Mouse (Mus musculus) splenic B cell, adult 2 months (primary cell): ENCODE measurements around the gene Dab1.

Source experiments
- DNase-seq: peaks from one replicate; pipeline ENCODE4 v3.0.0-alpha.2; 2011; ENCODE audit warnings: low read depth, low spot score
- H3K27me3 ChIP-seq: 2 replicates; pipeline ENCODE4 v1.6.1; 2012; ENCODE audit warnings: mild to moderate bottlenecking, low read length, moderate library complexity, mixed read lengths; ENCODE audit not compliant: control insufficient read depth, poor library complexity, insufficient read depth, severe bottlenecking
- H3K36me3 ChIP-seq: 2 replicates; pipeline ENCODE4 v1.6.1; 2012; ENCODE audit warnings: mild to moderate bottlenecking, low read length, moderate library complexity, mixed read lengths; ENCODE audit not compliant: control insufficient read depth, poor library complexity, insufficient read depth, severe bottlenecking

The Dab1 gene

DNA sequence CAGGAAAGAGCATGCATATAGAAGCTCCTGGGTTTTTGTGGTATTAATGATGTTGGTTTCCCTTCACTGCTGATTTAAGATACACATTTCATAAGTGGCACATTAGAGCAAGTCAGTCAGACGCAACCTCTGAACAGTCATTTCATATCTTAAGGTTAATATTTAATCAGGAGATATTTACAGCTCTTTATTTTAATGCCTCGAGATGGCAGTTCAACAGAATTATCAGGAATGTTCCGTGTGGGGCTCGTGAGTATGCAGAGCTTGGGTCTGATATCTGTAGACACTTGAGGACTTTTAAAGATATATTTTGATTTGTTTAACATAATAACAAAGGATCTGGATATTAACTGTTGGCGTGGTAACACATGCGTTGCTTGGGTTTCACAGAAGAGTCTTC, 892.7 kb downstream of the Dab1 start:
- DNase-seq: no peak
- Histone ChIP-seq H3K27me3 (no peaks in the 10 kb centered on the region), H3K36me3 (no peaks in the 10 kb centered on the region)

DNA sequence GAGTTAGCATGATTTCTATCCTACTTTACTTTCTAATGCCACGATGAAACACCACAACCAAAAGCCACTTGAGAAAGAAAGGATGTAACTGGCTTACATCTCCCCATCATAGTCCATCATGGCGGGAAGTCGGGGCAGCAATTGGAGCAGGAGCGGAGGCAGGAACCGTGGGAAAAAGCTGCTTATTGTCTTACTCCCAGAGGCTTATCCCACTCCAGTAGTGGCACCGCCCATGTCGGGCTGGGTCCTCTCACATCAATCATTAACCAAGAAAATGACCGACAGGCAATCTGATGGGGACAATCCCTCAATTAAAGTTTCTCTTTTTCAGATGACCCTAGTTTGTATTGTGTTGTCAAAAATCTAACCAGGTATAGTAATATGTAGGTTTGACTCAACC, 893.4 kb downstream of the Dab1 start:
- Histone ChIP-seq H3K36me3 (no peaks in the 10 kb centered on the region), H3K27me3 (no peaks in the 10 kb centered on the region)
- DNase-seq: no peak

DNA sequence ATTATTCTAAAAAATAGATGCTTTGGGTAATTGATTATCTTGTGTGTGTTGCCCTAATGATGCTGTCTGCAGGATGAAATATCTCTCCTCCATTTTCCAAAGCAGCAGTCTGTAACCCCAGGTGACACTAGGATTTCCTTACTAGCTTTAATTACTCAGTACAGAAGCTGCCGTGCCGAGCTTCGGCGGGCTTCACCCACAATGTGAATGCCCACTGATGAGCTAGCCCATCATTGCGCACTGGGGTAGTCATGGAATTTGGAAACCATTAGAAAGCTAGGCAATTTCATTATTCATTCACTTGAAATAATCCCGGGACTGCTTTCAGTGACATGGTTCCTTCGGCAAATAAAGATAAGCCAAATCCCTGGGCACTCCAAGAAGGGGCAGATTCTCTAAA, 894.5 kb downstream of the Dab1 start:
- DNase-seq: no peak
- H3K27me3 ChIP-seq: no peaks in the 10 kb centered on the region
- H3K36me3 ChIP-seq: no peaks in the 10 kb centered on the region

DNA sequence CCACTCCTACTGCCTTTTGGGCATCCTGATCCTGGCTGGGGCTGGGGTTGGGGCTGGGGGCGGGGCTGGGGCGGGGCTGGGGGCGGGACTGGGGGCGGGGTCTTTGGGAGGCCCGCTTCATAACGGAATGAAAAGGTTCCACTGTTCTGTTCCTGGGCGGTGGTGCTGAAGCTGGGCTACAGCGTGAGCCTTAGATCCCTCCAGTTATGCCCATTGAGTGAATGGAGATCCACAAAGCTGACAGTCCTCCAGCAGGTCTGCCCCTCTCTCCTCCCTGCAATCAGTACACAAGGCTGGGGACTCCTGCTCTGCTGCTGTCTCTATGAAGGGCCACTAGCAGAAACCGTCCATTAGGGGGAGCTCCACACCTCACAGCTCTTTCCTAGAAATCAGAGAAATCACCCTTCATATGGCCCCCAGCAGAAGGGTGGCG, 895.4 kb downstream of the Dab1 start:
- Histone ChIP-seq H3K27me3 (no peaks in the 10 kb centered on the region), H3K36me3 (no peaks in the 10 kb centered on the region)
- DNase-seq: no peak

DNA sequence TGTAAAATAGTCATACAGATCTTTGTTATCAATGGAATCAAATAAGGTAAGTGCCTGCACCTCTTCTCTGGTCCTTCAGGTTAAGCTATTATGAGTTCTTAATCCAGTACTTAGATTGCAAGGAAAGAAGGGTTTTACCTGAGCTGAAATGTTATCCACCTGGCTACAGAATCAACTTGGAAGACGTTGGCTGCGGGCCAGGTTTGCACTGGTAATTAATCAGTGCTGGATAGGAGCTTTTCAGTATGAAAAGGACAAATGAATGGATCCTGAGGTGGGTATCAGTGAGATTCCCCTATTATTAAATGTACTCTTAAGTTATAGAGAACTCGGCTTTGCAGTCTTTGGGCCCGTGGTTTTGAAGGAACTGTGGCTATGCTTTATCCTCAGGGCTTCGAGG, 896.5 kb downstream of the Dab1 start:
- no peaks in the 10 kb centered on the region for H3K36me3 ChIP-seq
- no peaks in the 10 kb centered on the region for H3K27me3 ChIP-seq
- no peak for DNase-seq

DNA sequence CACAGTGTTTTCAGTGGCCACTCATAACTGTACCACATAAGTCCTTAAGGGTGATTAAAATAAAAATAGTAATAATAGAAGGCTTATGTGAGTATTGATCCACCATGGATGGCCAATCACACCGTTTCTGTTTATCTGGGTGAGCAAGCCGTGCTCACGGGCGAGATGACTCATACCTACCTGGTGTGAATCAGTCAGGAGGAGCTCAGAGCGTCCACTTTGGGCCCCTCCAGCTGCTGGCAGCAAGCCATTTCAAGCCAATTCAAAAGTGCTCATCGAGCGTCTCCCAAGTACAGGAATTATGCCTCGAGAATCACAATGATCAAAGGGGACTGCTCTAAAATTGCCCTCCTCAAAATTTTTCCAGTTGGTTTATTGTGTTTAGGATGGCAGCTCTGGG, 903.2 kb downstream of the Dab1 start:
- Histone ChIP-seq H3K36me3 (no peaks in the 10 kb centered on the region), H3K27me3 (no peaks in the 10 kb centered on the region)
- DNase-seq: no peak

DNA sequence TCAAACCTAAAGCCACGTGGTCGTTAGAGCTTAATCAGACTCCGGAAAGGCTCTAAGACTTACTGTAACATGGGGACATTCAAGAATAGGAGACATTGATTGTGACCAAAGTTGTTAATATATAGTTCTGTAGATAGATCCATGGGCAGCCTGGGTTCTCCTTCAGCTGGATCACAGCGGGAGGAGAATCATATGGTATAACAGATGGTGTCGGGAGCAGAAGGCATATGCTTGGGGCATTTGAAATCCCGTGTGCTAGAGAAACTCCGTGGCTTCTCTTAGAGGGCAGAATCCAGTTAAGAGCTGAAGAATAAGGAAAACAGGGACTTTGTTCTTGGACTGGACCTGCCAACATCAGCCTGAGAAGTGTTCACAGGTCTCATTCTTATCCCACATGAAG, 904.6 kb downstream of the Dab1 start:
- DNase-seq: no peak
- Histone ChIP-seq H3K27me3 (no peaks in the 10 kb centered on the region), H3K36me3 (no peaks in the 10 kb centered on the region)

DNA sequence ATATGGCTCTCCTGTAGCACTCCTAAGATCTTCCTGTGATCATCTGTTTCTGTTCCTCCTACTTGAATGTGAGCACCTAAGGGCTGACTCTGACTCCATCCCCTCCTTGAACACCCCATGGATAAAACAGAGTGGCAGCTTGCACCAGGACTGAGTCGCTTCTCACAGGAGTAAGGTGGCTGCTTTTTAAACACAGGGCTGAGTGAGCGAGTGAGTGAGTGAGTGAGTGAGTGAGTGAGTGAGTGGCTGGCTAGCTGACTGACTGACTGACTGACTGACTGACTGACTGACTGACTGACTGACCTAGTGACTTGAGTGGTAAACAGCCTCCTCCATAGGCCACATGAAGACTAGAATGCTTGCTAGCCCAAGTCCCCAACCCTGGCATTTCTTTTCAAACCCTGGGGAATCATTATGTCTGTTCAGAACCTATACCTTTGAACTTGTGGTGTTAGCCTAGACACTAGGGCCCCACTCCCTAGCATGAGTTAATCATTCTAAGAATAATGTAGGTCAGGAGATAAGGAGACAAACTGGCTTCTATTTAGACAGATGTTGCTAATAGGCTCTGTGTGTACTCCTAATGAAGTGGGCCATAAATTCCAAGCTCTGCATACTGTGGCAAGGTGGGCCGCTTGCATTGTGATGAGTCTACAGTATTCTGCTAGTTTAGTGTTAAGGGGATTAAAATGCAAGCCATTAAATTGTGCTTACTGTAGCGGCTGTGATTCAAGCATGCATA, 910.9 kb downstream of the Dab1 start:
- no peaks in the 10 kb centered on the region for H3K36me3 ChIP-seq
- no peaks in the 10 kb centered on the region for H3K27me3 ChIP-seq
- DNase-seq: no peak

DNA sequence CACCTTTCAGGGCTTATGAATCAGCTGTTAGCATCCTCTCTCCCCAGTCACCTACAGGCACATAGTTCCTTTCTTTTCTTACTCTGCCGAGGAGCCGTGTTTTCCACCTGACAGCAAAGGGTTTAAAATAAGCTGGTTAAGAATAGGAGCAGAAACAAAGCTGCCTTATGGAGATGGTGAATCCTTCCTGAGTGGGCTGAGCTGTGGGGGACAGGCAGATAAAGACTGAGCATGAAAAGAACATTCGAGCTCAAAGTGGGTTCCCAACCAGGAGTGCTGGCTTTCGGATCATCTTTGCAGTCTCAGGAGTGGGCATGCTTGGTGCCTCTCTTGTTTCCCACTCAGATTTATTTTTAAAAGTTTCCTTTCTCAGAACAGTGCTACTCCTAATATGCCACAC, 913.7 kb downstream of the Dab1 start:
- Histone ChIP-seq H3K36me3 (no peaks in the 10 kb centered on the region), H3K27me3 (no peaks in the 10 kb centered on the region)
- DNase-seq: no peak

DNA sequence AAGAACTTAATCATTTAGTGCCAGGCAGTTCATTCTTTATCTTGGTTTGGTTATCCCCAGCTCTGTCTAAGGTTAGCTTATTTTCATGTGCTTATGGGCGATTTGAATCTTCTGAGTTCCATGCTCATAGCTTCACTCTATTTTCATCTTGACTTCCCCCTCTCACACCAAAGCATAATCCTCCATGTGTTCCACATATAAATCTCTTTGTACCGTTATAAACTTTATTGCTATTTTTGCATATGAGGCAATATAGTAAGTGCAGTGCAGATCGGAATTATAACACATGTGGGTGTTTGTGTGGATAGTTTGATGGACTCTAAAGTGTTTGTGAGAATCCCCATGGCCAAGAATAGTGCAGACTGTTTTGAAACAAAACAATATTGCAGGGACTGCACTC, 919.3 kb downstream of the Dab1 start:
- DNase-seq: no peak

DNA sequence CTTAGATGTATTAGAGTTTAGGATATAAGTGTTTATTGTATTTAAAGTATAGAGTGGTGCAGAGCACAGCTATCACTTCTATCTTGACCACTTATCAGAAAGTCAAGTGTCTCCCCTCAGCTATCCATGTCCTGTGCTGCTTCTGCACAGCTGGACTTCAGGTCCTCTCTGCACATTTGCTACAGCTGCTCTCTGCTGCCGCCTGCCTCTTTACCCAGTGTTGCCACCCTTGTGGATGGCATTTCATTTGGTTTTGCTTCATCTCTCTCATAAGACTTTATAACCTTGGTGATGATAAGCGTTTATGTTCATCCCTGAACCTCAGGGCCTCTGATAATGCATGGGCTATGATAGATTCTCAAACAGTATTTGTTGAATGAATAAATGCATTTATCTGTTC, 919.9 kb downstream of the Dab1 start:
- H3K27me3 ChIP-seq: no peaks in the 10 kb centered on the region

More for the DNA sequence above, 919.3 kb downstream of the Dab1 start:
- no peaks in the 10 kb centered on the region for H3K36me3 ChIP-seq
- no peaks in the 10 kb centered on the region for H3K27me3 ChIP-seq

DNA sequence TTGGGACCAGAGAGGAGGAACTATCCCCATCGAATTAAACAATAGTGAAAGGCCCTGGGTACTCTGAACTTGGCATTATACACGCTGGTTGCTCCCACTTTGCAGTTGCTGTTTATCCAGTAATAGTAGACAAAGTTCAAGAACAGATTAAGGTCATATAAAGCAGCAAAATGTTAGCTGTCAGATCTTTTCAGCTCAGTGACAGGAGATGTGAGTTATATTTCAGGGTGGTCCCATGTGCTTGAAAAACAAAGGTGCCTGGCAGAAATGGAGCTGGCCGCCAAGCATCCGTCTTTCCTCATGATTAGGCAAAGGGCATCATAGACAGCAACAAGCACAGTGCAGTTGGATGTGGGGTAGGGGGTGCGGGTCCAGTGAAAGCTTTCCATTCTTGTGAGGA, 927.9 kb downstream of the Dab1 start:
- no peaks in the 10 kb centered on the region for H3K27me3 ChIP-seq
- H3K36me3 ChIP-seq: no peaks in the 10 kb centered on the region
- no peak for DNase-seq

More for the DNA sequence above, 919.9 kb downstream of the Dab1 start:
- no peaks in the 10 kb centered on the region for H3K36me3 ChIP-seq
- DNase-seq: no peak

DNA sequence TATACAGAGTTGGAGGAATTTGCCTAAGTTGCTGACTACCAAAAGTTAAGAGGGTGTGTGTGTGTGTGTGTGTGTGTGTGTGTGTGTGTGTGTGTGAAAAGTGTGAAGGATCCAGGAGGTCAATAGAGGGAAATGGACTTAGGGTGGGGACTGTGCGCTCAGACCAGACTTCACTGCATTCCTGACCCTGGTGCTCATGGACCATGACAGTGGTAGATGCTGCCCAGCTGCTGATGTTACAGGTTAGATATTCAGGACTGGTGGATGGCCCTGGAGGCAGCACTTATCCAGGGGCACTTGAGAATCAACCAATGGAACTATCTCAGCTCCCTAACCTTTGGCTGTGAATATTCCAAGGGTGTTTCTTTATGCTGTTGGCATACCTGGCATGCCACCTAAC, 929.1 kb downstream of the Dab1 start:
- no peaks in the 10 kb centered on the region for H3K27me3 ChIP-seq
- no peak for DNase-seq
- H3K36me3 ChIP-seq: no peaks in the 10 kb centered on the region

DNA sequence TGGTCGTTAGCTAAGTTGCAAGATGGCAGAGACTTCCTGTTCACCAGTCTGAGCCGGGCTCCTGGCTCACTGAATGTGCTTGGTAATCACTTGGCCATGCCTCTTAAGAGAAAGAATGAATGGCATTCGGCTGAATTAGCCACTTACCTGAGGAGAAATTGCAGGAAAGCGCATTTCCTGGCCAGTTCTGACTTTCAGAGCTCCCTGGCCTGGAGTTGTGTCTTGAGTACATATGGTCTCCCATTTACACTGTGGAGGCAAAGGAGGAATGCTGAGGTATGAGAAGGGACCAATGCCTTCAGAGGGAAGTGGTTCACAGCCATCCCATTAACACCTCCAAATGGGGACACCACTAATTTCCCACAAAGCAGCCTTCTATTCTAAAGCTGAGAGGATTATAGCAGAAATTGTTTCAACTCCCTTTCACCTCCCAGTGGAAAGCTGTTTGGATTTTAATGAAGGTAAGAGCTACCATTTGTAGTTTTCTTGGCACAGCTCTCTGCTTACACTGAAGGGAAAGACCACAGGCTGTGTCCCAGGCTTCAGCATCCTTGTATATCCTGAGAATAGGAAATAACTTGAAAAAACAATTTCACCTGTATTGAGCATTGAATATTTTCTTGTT, 931.5 kb downstream of the Dab1 start:
- H3K36me3 ChIP-seq: no peaks in the 10 kb centered on the region
- no peaks in the 10 kb centered on the region for H3K27me3 ChIP-seq
- no peak for DNase-seq

DNA sequence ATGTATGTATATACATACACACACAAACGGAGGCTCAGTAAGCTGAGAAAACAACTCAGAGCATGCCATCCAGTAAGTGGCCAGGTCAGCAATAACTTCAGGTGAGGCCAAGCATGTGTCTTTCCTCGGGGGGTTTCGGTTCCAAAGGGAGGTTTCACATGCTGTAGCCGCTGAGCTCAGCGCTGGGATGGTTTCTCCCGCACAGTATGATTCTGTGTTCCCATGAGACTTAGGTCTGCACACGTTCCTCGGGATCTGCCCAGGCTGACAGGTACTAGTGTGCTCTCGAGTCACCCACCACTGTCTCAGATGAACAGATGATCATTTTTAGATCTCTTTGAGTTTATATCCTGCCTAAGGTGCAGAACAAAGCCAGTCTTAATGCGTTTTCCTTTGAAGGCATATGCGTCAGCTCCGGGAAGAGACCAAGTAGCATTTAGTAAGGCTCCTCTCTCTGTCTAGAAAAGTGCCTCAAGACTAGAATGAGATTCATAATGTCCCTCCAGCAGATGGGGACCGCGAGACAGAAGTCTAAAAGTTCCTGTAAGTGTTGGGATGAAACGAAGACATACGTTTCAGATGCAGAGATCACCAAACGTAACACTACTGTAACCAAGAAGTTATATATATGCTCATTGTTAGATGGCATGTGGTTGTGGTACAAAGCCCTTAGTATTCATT, 932.4 kb downstream of the Dab1 start:
- no peaks in the 10 kb centered on the region for H3K27me3 ChIP-seq
- no peaks in the 10 kb centered on the region for H3K36me3 ChIP-seq
- DNase-seq: no peak
